Mouse (Mus musculus) embryonic facial prominence, embryonic 14.5 days (tissue): ENCODE data around the gene Hs6st3. TPM values are rescaled to one million over a fixed set of nuclear protein-coding genes. Genes with fewer than 3 reads are reported as not detected.
A peak's percentile ranks its signal among the peaks of the same experiment; 100 is the strongest.

Experiments used
- ATAC-seq: fragments of 200-750 bp; cut with Nextera tagmentation; 2 replicates; pipeline ENCODE4 v1.8.0; 2017; ENCODE audit warnings: low read depth, moderate number of reproducible peaks, moderate TSS enrichment
- DNase-seq: peaks from one replicate; pipeline ENCODE4 v3.0.0-alpha.2; 2015; ENCODE audit warnings: low spot score
- H3K27ac ChIP-seq: fragments of 300-500 bp; sonication (generic); replicated peaks from 2 replicates; pipeline ENCODE4 v1.5.1; 2014; ENCODE audit warnings: low read depth, mild to moderate bottlenecking, low read length, moderate library complexity
- H3K27me3 ChIP-seq: fragments of 300-500 bp; sonication (generic); replicated peaks from 2 replicates; pipeline ENCODE4 v1.6.1; 2014; ENCODE audit warnings: low read length; ENCODE audit not compliant: control insufficient read depth, insufficient read depth
- H3K36me3 ChIP-seq: fragments of 300-500 bp; sonication (generic); 2 replicates; pipeline ENCODE4 v1.6.1; 2014; ENCODE audit warnings: low read length, mixed read lengths; ENCODE audit not compliant: control insufficient read depth, insufficient read depth
- H3K4me1 ChIP-seq: fragments of 300-500 bp; sonication (generic); 2 replicates; pipeline ENCODE4 v1.6.1; 2014; ENCODE audit warnings: antibody characterized with exemption, low read length; ENCODE audit not compliant: control insufficient read depth, insufficient read depth
- H3K4me2 ChIP-seq: fragments of 300-500 bp; sonication (generic); 2 replicates; pipeline ENCODE4 v1.6.1; 2014; ENCODE audit warnings: low read depth, mild to moderate bottlenecking, low read length, moderate library complexity, mixed read lengths
- H3K4me3 ChIP-seq: fragments of 300-500 bp; sonication (generic); 2 replicates; pipeline ENCODE4 v1.5.1; 2014; ENCODE audit warnings: low read depth, mild to moderate bottlenecking, low read length
- H3K9ac ChIP-seq: fragments of 300-500 bp; sonication (generic); 2 replicates; pipeline ENCODE4 v1.6.1; 2014; ENCODE audit warnings: low read depth, mild to moderate bottlenecking, low read length, moderate library complexity, mixed read lengths
- H3K9me3 ChIP-seq: fragments of 300-500 bp; sonication (generic); 2 replicates; pipeline ENCODE4 v1.6.1; 2016; ENCODE audit warnings: low read length; ENCODE audit not compliant: control insufficient read depth
- WGBS: fragments of 180-500 bp; shearing (Covaris S2); extraction: QIAGEN DNeasy Blood & Tissue Kit; methylation state at CpG from one replicate; pipeline ENCODE4 v1.1.7; 2014; 5-methylcytosine and 5-hydroxymethylcytosine counted together
- polyA plus RNA-seq: library from polyadenylated mRNA; unstranded; fragments of >200 nt; fragmentation: Nextera tagmentation; extraction: Ambion mirVana; gene quantifications from 2 replicates; pipeline ENCODE4 v1.2.1, GENCODE M21; 2014

Hs6st3 gene
- polyA plus RNA-seq, 1 experiment from 2014 or later = 0.10 TPM

DNA sequence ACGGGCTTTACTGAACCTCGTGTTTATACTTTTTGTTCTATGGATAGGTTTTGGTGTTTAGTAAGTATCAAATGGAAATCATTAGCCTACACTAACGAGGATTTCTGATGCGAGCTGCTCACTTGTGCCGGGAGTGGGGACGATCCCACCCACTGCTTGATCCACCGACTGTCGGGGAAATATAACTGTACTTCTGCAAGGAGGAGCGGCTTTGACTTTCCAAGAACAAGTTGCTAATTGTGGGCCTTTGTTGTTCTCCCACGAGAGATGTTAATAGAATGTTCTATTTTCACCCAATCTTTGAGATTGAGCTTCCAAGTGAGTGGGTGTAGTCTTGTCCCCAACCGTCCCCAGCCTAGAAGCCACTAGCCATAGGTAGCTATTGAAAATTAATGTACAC lies 209.1 kb downstream of the Hs6st3 start:
- Histone ChIP-seq H3K4me3 (no peak overlapping the region), H3K36me3 (no peaks in the 10 kb centered on the region), H3K4me1 (no peaks in the 10 kb centered on the region), H3K27ac (no peak overlapping the region), H3K4me2 (no peak overlapping the region), H3K9ac (no peak overlapping the region), H3K9me3 (no peaks in the 10 kb centered on the region), H3K27me3 (no peaks in the 10 kb centered on the region)
- ATAC-seq = no peak
- WGBS = 73% methylated on average over 11 of the region's 11 CpGs
- no peak for DNase-seq

GRCm38 (mm10) chr14:119361414-119361813 lies 223.3 kb downstream of the Hs6st3 start:
- Histone ChIP-seq H3K27me3 (no peaks in the 10 kb centered on the region), H3K4me3 (no peak overlapping the region), H3K4me1 (no peaks in the 10 kb centered on the region), H3K9ac (no peak overlapping the region), H3K9me3 (no peaks in the 10 kb centered on the region), H3K27ac (no peak overlapping the region), H3K4me2 (no peak overlapping the region), H3K36me3 (no peaks in the 10 kb centered on the region)
- ATAC-seq = no peak
- 95% methylated on average over 4 of the region's 4 CpGs for WGBS
- DNase-seq = no peak

DNA sequence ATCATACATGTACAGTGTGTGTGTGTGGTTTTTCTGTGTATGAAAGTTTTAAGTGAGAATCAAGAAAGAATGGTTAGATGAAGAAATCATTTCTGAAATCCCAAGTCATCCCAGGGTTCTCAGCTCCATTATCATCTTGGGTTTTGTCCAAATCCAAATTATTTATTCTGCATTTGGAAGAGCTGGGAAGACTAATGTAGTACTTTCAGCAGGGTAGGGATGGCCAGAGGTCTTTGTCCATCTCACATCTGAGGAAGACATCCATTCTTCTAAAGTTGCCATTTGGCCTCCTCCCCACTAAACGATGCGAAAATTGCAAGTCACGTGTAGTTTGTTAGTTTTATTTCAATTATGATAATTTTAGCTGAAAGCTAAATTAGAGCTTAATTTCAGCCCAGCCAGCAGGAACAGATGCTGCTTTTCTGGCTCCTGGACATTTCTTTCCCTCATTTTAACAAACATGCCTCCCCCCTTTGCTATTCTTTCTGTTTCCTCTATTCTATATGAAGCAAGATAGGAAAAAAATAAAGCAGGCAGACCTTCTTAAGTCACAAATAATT lies 229.8 kb downstream of the Hs6st3 start:
- no peaks in the 10 kb centered on the region for H3K27me3 ChIP-seq
- ATAC-seq (no peak), DNase-seq (no peak)
- no peaks in the 10 kb centered on the region for H3K9me3 ChIP-seq
- no peak overlapping the region for H3K9ac ChIP-seq
- H3K4me1 ChIP-seq = no peaks in the 10 kb centered on the region
- H3K36me3 ChIP-seq = no peaks in the 10 kb centered on the region
- no peak overlapping the region for H3K4me3 ChIP-seq
- WGBS = 56% methylated on average over 3 of the region's 3 CpGs
- H3K27ac ChIP-seq = no peak overlapping the region
- no peak overlapping the region for H3K4me2 ChIP-seq

- Histone ChIP-seq H3K4me3 (no peak overlapping the region), H3K4me1 (no peaks in the 10 kb centered on the region), H3K27me3 (no peaks in the 10 kb centered on the region), H3K27ac (no peak overlapping the region), H3K9me3 (no peaks in the 10 kb centered on the region), H3K9ac (no peak overlapping the region), H3K36me3 (no peaks in the 10 kb centered on the region), H3K4me2 (no peak overlapping the region)
- 57% methylated on average over 8 of the region's 8 CpGs for WGBS
- ATAC-seq (no peak), DNase-seq (no peak)
Observed at GRCm38 (mm10) chr14:119369274-119369673, 231.1 kb downstream of the Hs6st3 start.

GRCm38 (mm10) chr14:119370013-119370412 lies 231.9 kb downstream of the Hs6st3 start:
- Histone ChIP-seq H3K9ac (no peak overlapping the region), H3K36me3 (no peaks in the 10 kb centered on the region), H3K9me3 (no peaks in the 10 kb centered on the region), H3K27me3 (no peaks in the 10 kb centered on the region), H3K4me1 (no peaks in the 10 kb centered on the region), H3K27ac (no peak overlapping the region), H3K4me2 (no peak overlapping the region), H3K4me3 (no peak overlapping the region)
- 83% methylated on average over 7 of the region's 7 CpGs for WGBS
- ATAC-seq (no peak), DNase-seq (no peak)

- H3K4me3 ChIP-seq = no peak overlapping the region
- no peaks in the 10 kb centered on the region for H3K9me3 ChIP-seq
- 77% methylated on average over 2 of the region's 2 CpGs for whole genome bisulfite sequencing
- no peak for ATAC-seq
- no peak overlapping the region for H3K4me2 ChIP-seq
- DNase-seq = no peak
- H3K27ac ChIP-seq = no peak overlapping the region
- no peaks in the 10 kb centered on the region for H3K27me3 ChIP-seq
- H3K36me3 ChIP-seq = no peaks in the 10 kb centered on the region
- H3K4me1 ChIP-seq = no peaks in the 10 kb centered on the region
- no peak overlapping the region for H3K9ac ChIP-seq
Observed at GRCm38 (mm10) chr14:119379303-119379702, 241.2 kb downstream of the Hs6st3 start.

DNA sequence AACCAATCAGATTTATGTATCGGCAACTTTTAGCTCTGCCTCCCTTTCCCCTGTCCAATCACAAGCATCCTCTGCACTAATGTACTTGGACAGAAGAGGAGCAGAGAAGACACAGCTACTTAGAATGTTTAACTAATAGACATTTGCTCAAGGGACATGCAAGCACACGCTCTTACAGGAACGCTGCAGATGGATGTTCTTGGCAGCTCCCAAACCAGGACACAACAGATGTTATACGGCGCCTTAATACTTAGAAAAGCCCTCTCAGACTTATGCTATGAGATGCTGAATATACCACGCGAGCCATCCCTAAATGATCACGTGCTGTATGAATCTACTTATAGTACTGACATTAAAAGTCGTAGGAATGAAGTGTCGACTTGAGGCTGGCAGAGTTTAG lies 263.5 kb downstream of the Hs6st3 start:
- Histone ChIP-seq H3K9ac (no peak overlapping the region), H3K9me3 (no peaks in the 10 kb centered on the region), H3K27ac (no peak overlapping the region), H3K36me3 (no peaks in the 10 kb centered on the region), H3K4me3 (no peak overlapping the region), H3K27me3 (no peaks in the 10 kb centered on the region), H3K4me1 (no peaks in the 10 kb centered on the region), H3K4me2 (no peak overlapping the region)
- ATAC-seq (no peak), DNase-seq (no peak)
- 86% methylated on average over 10 of the region's 10 CpGs for WGBS

DNA sequence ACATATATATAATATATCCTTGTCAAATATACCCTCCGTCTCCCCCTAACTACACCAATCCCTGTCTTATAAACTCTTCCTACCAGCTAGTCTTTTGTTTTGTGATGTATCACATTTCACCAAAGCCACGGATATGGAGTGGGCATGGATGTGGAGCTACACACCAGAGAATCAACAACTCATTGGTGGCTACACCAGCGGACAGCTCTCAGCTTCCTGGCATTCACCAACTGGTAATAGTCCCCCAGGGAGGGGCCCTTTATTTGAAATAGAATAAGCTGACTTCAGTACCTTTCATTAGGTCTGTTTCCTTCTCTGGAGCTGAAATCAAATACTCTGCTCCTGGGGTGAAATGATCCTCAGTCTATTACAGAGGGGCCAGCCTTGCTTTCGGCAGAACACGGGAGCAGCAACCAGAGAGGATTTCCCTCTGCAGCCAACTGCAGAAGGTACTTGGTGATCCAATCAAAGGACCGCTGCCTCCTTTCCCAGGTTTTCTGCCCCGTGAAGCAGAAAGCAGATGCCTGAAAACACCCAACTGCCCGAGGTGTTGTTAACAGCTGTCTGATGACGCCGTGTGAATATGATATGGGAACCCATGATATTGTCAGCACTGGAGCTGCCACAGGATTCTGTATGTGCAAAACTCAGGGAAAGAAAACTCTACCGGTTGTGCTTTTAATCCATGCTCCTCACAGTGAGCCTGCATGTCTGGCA lies 271.4 kb downstream of the Hs6st3 start:
- Histone ChIP-seq H3K27ac (no peak overlapping the region), H3K4me1 (no peaks in the 10 kb centered on the region), H3K9ac (no peak overlapping the region), H3K36me3 (no peaks in the 10 kb centered on the region), H3K27me3 (no peaks in the 10 kb centered on the region), H3K4me2 (no peak overlapping the region), H3K4me3 (no peak overlapping the region), H3K9me3 (no peaks in the 10 kb centered on the region)
- 44% methylated on average over 11 of the region's 11 CpGs for WGBS
- ATAC-seq (peak; percentile 84), DNase-seq (peak; percentile 52)

DNA sequence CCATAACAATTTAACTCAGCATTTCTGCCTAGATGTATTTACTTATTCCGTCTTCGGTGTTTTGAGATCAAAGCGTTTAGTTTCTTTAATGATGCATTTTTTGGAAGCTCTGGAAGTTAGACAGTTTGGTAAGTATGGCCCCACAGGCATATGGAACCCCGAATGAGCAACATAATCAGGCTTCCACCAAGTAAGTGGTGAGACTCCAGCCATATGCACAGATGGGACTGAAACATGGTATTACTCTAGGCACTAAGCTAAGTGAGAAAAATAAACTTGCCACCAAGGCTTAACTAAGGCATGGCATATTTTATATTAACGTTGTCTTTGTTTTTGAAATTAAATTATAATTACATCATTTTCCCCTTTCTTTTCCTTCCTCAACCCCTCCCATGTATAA lies 284.8 kb downstream of the Hs6st3 start:
- Histone ChIP-seq H3K9me3 (no peaks in the 10 kb centered on the region), H3K27me3 (no peaks in the 10 kb centered on the region), H3K4me1 (no peaks in the 10 kb centered on the region), H3K9ac (no peak overlapping the region), H3K36me3 (no peaks in the 10 kb centered on the region), H3K4me2 (no peak overlapping the region), H3K4me3 (no peak overlapping the region), H3K27ac (no peak overlapping the region)
- 86% methylated on average over 5 of the region's 5 CpGs for WGBS
- DNase-seq = no peak
- ATAC-seq = no peak
